Mouse (Mus musculus): ENCODE measurements at regions not wholly inside any gene's neighbourhood (a gene's known extent, or its start where the extent isn't known, plus 50 kb on each side); places are given as distances from the start of the nearest gene placed in this dataset.

- TF ChIP-seq HCFC1 (IDR thresholded peaks at IDR 0.05; ENCODE audit: borderline replicate concordance, insufficient read depth, low read length): no peak
- TF ChIP-seq MAFK (IDR thresholded peaks at IDR 0.05; ENCODE audit: insufficient read depth, low read depth, low read length): no peak
Measured at GRCm38 (mm10) chr9:48111316-48111890, 50.4 kb upstream of the Nxpe4 start.
